Mouse (Mus musculus) neural tube, embryonic 11.5 days (tissue): ENCODE results near the gene Accs. TPM values are rescaled to one million over a fixed set of nuclear protein-coding genes. Genes with fewer than 3 reads are reported as not detected.

Experiments used
- polyA plus RNA-seq: library from polyadenylated mRNA; unstranded; fragments of >200 nt; fragmentation: Nextera tagmentation; extraction: Ambion mirVana; gene quantifications from 2 replicates; pipeline ENCODE4 v1.2.1, GENCODE M21; 2014

Gene Accs
- polyA plus RNA-seq, 1 experiment from 2014 or later, result 7.8 TPM

Other genes starting within 250 kb of the Accs start
- 2.1 and 2.6 TPM in 2 replicates for gene Alx4, start 207.6 kb downstream of the Accs start, polyA plus RNA-seq
- 73.6 and 77.0 TPM in 2 replicates for gene Ext2, start 27.4 kb downstream of the Accs start, polyA plus RNA-seq
- gene Accsl, start 19.2 kb upstream of the Accs start, polyA plus RNA-seq, result not detected in 2 replicates
- 5.6 and 7.5 TPM in 2 replicates for gene Gm13889, start 107.3 kb upstream of the Accs start, polyA plus RNA-seq
- not detected in 2 replicates for gene Gm27027, start 146.4 kb upstream of the Accs start, polyA plus RNA-seq
- 46.6 and 47.8 TPM in 2 replicates for gene Alkbh3, start 160.9 kb upstream of the Accs start, polyA plus RNA-seq